Mouse (Mus musculus) testis, adult 10 weeks (tissue): ENCODE results near the gene Rasal2. TPM values are rescaled to one million over a fixed set of nuclear protein-coding genes. Genes with fewer than 3 reads are reported as not detected.

ENCODE experiments used
- polyA plus RNA-seq: library from polyadenylated mRNA; stranded (reverse); fragments of 350-450 nt; fragmentation: Illumina TruSeq; extraction: RNeasy Lipid Tissue Mini Kit (QIAGEN cat#74804); gene quantifications from one replicate; pipeline ENCODE4 v1.2.3, GENCODE M21; 2014; ENCODE audit warnings: low read depth, low replicate concordance

Rasal2 gene
- polyA plus RNA-seq: 31.4 TPM

DNA sequence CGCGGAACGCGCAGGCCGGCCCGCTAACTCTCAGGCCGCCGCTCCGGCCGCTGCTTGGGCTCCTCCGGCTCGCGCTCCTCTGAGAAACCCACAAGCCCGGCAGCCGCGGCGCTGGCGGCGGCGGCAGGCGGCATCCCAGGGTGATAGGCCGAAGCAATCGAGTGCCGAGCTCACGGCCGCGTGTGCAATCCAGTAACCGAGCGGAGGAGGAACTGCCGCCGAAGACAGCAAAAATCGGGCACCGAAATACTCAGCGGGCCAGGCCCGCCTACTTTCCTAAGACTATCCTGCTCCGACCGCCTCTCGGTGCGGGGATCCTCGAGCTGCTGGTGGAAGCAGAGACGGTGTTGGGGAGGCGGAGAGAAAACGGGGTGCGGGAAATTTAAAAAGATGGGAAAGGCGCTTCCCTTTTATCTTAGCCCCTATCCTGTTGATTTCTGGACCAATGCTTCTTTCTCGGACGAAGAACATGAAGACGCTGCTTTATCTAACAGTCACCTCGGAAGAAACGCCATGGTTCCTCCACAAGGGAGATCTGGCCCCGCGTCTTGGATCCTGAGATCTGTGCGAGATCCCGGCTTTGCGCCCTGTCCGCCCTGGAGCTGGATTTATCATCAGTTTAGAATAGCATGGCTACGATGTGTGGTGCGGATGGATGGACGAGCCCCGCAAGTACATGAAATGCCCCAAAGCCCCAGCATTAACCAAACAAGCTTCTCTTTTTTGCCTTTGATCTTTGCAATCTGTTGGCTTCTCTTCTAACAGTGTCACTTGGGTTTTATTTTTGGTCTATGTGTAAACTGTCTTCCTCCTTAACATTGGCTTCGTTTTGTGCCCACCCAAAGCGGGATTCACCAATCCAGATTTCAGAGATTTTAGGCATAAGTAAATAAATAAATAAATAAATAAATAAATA lies at the start of gene Rasal2:
Rasal2 (minus strand) TSS at position 142 of the 916 bp plus-strand sequence.

DNA sequence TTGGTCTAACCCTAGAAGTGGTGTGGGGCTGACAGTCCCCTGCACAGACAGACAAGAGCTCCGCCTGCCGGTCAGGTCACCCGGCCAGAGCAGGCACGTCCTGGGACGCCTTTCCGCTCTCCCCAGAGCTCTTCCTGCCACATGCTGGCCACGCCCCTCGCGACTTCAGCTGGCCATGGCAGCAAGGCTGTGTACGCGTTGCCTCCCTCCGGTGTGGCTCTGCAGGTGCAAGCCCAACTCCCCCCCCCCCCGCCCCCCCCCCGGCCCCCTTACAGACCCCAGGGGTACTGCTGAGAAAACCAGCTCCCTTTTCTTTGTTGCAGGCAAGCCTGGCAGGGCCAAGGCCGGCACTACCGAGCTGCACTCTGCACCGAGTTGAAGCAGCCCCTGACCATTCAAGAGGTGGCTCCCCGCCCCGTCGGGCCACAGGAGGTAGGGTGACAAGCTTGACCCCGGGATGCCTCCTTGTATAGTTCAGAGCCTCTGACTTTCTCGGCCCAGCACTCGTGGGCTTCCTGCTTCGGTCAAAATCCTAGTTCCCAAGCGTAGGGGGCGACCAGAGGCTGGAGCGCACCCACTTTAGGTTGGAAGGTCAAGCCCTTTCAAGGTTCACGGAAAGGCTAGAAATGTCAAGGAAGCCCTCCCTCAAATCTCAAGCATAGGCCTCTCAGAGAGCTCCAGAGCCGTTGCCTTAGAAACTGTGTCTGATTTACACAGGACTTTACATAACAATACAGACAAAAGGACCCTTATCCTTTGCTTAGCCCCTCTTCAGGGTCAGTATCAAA lies 46.2 kb upstream of the Rasal2 start, which contains the start of gene Cryzl2:
Cryzl2 (plus strand) TSS at position 157 of the 788 bp plus-strand sequence.

GRCm38 (mm10) chr1:157108580-157108979 lies 303.8 kb downstream of the Rasal2 start, which contains the start of gene Tex35:
Gene Tex35 (minus strand): TSS chr1:157108680.

Other genes starting within 250 kb of the Rasal2 start
- gene Cryzl2, start 46.0 kb upstream of the Rasal2 start, polyA plus RNA-seq: 4.2 TPM
- 1.0 TPM for gene Sec16b, start 94.1 kb upstream of the Rasal2 start, polyA plus RNA-seq